Mouse (Mus musculus) hindbrain, embryonic 16.5 days (tissue): ENCODE results near the gene Edar. TPM values are rescaled to one million over a fixed set of nuclear protein-coding genes. Genes with fewer than 3 reads are reported as not detected.

Experiments
- ATAC-seq: fragments of 200-750 bp; cut with Nextera tagmentation; 2 replicates; pipeline ENCODE4 v1.8.0; 2017; ENCODE audit warnings: moderate TSS enrichment, moderate library complexity
- H3K27ac ChIP-seq: fragments of 300-500 bp; sonication (generic); 2 replicates; pipeline ENCODE4 v1.5.1; 2014; ENCODE audit warnings: low read depth, mild to moderate bottlenecking, control low read depth, low read length, moderate library complexity
- H3K27me3 ChIP-seq: fragments of 300-500 bp; sonication (generic); replicated peaks from 2 replicates; pipeline ENCODE4 v1.6.1; 2014; ENCODE audit warnings: low read length; ENCODE audit not compliant: control insufficient read depth, insufficient read depth
- H3K36me3 ChIP-seq: fragments of 300-500 bp; sonication (generic); 2 replicates; pipeline ENCODE4 v1.6.1; 2014; ENCODE audit warnings: mild to moderate bottlenecking, low read length, moderate library complexity, mixed read lengths; ENCODE audit not compliant: control insufficient read depth, insufficient read depth
- H3K4me1 ChIP-seq: fragments of 300-500 bp; sonication (generic); 2 replicates; pipeline ENCODE4 v1.6.1; 2014; ENCODE audit warnings: low read depth, low read length; ENCODE audit not compliant: control insufficient read depth, insufficient read depth
- H3K4me2 ChIP-seq: fragments of 300-500 bp; sonication (generic); 2 replicates; pipeline ENCODE4 v1.6.1; 2014; ENCODE audit warnings: mild to moderate bottlenecking, low read length, control low read depth, moderate library complexity
- H3K4me3 ChIP-seq: fragments of 300-500 bp; sonication (generic); 2 replicates; pipeline ENCODE4 v1.5.1; 2014; ENCODE audit warnings: mild to moderate bottlenecking, low read length, control low read depth, moderate library complexity
- H3K9ac ChIP-seq: fragments of 300-500 bp; sonication (generic); 2 replicates; pipeline ENCODE4 v1.6.1; 2014; ENCODE audit warnings: low read depth, mild to moderate bottlenecking, control low read depth, low read length, moderate library complexity
- H3K9me3 ChIP-seq: fragments of 300-500 bp; sonication (generic); 2 replicates; pipeline ENCODE4 v1.6.1; 2014; ENCODE audit warnings: mild to moderate bottlenecking, low read length, moderate library complexity; ENCODE audit not compliant: control insufficient read depth
- WGBS: fragments of 180-500 bp; shearing (Covaris S2); extraction: QIAGEN DNeasy Blood & Tissue Kit; methylation state at CpG from one replicate; pipeline ENCODE4 v1.1.7; 2014; 5-methylcytosine and 5-hydroxymethylcytosine counted together
- polyA plus RNA-seq: library from polyadenylated mRNA; unstranded; fragments of >200 nt; fragmentation: Nextera tagmentation; extraction: Ambion mirVana; gene quantifications from 2 replicates; pipeline ENCODE4 v1.2.1, GENCODE M21; 2015

Edar gene
- polyA plus RNA-seq, 1 experiment from 2014 or later = 0.15 TPM

DNA sequence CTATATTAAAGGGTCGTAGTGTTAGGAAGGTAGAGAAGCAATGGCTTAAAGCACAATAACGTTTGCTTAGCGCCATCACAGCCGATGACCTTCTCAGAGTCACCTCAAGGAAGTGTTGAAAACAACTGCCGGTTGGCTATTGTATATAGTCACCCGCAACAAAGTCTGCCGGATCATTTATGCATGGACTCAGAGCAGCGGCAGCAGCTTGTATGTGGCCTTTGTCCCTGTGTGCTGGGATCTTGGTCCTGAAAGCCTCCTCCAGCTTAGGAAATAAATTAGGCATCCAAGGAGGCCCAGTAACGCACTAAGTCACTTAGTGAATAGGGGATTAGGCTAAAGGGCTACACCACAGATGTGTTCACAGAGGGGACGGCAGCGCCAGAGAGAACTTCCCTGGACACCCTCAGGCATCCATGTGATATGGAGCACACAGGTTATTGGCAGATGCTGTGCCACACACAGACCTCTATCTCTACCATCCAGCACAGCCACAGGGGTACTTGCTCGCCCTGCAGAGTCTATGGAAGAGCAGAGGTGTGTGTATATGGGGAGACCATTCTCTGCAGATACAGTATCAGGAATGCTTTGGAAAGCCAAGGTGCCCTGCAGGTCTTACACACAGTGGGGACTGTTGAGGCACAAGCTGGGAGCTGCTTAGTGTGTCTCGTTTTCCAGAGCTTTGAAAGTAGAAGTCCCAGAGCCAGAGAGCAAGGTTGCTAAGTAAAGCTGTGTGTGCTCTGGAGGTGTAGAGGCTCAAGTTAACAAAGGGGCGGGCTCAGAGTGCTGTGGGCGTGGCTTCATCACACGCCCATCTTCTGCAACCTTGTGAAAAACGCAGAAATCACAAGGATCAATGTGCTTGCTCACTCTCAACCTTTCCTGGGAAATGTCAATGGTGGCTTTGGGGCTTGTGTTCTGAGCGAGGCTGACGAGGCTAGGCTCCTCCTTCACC is 34.7 kb downstream of the Edar start:
- H3K9ac ChIP-seq = no peak overlapping the region
- H3K27ac ChIP-seq = no peak overlapping the region
- WGBS = 40% methylated on average over 19 of the region's 19 CpGs
- H3K9me3 ChIP-seq = no peaks in the 10 kb centered on the region
- no peak for ATAC-seq
- H3K27me3 ChIP-seq = no peaks in the 10 kb centered on the region
- no peak overlapping the region for H3K4me3 ChIP-seq
- H3K4me2 ChIP-seq = no peak overlapping the region
- H3K36me3 ChIP-seq = no peaks in the 10 kb centered on the region
- H3K4me1 ChIP-seq = peaks cover 2% of the 10 kb centered on the region; the same call in 1 of the 2 replicates

DNA sequence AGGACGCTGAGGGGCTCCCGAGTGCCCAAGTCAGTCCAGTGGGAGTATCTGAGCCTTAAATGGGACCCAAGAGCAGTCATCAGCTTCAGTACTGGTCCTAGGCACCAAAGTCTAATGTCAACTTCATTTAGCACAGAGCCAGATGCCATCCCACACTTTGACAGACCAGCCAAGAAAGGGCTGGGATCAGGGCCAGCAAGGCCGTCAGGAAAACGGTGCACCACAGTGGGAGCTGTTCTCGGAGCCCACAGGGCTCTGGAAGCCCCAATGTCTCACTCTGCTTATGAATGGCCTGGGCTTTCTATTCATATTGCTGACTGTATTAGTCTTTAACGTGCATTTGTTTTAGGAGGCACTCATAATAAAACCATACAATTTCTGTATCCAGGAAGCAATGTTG is 36.2 kb downstream of the Edar start:
- no peak overlapping the region for H3K4me3 ChIP-seq
- H3K9me3 ChIP-seq = no peaks in the 10 kb centered on the region
- H3K36me3 ChIP-seq = no peaks in the 10 kb centered on the region
- H3K27ac ChIP-seq = no peak overlapping the region
- ATAC-seq = peak; percentile 70
- WGBS = 48% methylated on average over 6 of the region's 6 CpGs
- peaks cover 2% of the 10 kb centered on the region; the same call in 1 of the 2 replicates for H3K4me1 ChIP-seq
- no peak overlapping the region for H3K9ac ChIP-seq
- no peaks in the 10 kb centered on the region for H3K27me3 ChIP-seq
- H3K4me2 ChIP-seq = no peak overlapping the region

DNA sequence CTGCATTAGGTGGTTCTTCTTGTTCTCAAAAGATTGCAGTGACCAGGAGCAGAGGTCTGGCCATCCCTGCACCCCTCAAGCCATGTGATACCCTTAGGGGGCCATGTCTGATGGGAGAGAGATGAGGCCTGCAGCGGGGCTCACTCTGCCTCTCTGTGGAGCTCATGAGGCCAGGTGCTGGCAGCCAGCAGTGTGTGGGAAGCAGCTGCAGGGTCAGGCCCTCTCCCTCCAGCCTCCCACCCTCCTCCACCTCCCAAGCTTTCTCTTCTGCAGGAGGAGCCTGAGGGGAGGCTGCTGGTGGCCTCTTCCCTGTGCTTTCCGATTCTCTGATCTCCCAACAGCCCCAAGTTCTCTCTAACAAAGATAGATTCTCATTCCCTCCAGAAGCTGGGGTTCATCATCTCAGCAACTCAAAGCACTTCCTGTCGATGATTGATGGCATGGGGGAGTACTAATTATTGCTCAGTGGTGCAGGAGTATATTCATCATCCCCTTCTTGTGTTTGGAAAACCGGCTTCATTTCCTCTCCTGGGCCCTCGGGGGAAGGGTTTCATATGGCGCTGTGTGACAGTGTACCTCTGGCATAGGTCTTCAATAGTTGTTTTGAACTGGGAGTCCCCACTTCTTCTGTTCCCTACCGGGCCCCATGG is 38.9 kb downstream of the Edar start:
- no peak overlapping the region for H3K27ac ChIP-seq
- H3K4me3 ChIP-seq = no peak overlapping the region
- H3K9me3 ChIP-seq = no peaks in the 10 kb centered on the region
- H3K4me2 ChIP-seq = no peak overlapping the region
- 57% methylated on average over 7 of the region's 7 CpGs for WGBS
- 0 out of 2 replicates have a peak, but pooled peaks cover 2% of the 10 kb centered on the region for H3K4me1 ChIP-seq
- no peak for ATAC-seq
- no peaks in the 10 kb centered on the region for H3K27me3 ChIP-seq
- H3K9ac ChIP-seq = no peak overlapping the region
- no peaks in the 10 kb centered on the region for H3K36me3 ChIP-seq

DNA sequence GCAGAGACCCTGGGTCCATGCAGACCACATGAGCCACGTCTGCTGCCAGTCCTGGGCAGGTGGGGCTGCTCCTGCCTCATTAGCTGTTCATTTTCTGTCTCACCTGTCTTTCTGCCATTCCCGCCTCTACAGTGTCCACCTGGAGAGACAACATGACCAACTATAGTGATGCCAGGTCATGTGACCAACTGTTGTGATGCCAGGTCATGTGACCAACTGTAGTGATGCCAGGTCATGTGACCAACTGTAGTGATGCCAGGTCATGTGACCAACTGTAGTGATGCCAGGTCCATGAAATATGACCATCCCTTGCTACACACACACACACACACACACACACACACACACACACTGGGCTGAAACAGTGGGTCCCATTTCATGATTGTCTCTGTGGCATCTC is 41.9 kb downstream of the Edar start:
- no peak overlapping the region for H3K27ac ChIP-seq

DNA sequence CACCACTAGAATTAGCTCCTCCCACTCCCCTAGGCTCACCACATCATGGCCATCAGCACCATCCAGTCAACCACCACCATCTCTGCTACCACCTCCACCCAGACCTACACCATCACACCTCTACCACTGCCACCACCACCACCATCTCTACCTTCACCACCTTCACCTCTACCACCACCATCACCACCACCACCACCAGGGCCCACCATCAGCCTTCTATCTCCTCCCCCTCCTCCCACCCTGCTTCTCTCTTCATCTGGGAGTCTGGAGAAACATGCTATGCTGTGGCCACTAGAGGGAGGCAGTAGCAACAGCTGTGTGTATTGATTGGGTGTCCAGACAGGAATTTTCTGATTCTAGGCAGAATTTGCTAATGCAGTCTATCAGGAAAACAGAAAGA is 47.9 kb downstream of the Edar start:
- Histone ChIP-seq H3K4me2 (no peak overlapping the region), H3K27ac (no peak overlapping the region), H3K4me3 (no peak overlapping the region), H3K27me3 (no peaks in the 10 kb centered on the region), H3K36me3 (no peaks in the 10 kb centered on the region), H3K4me1 (no peaks in the 10 kb centered on the region), H3K9ac (no peak overlapping the region), H3K9me3 (no peaks in the 10 kb centered on the region)
- peak; percentile 69 for ATAC-seq

More for the DNA sequence above, 41.9 kb downstream of the Edar start:
- no peaks in the 10 kb centered on the region for H3K9me3 ChIP-seq
- no peak overlapping the region for H3K4me3 ChIP-seq
- no peaks in the 10 kb centered on the region for H3K4me1 ChIP-seq
- H3K9ac ChIP-seq = no peak overlapping the region
- no peak; the same call in 1 of the 2 replicates for ATAC-seq
- no peaks in the 10 kb centered on the region for H3K27me3 ChIP-seq
- no peaks in the 10 kb centered on the region for H3K36me3 ChIP-seq
- 77% methylated on average over 2 of the region's 2 CpGs for WGBS
- H3K4me2 ChIP-seq = no peak overlapping the region

DNA sequence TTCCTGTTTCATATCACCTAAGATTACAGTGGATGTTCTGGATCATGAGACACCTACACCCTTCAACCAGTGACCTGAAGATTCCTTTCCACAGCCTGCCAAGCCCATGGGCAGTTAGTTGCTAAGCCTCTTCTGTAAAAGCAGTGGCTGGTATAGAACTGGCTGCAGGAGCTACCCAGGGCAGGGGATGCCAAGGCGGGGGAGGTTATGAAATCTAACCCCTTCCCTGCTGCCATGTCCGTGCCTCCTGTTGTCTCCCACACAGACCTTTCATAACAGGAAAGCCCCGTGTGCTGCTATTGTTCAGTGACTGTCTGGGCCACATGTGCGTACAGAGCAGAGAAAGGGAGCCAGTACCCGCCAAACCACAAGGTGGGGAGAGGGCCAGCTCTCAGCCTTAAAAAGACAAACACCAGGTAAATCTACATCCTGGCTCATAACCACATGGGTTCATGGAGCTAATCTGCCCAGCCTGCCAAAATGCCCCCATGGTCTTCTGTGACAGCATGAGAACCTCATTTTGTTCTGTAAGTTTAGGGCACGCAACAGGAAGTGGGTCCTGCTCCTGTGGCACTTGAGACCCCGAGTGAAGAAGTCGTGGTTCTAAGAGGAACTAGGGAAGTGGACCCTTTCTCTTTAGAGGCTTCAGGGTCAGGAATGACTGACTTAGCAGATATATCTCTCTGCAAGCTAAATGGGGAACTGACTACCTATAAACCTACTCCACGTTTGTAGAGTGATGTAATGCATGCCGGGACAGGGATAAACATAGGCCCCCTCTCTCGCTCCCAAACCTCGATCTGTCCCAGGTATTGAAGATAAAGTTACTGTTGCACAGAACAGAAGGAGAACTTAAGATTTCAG is 50.4 kb downstream of the Edar start:
- Histone ChIP-seq H3K4me3 (no peak overlapping the region), H3K4me2 (no peak overlapping the region), H3K27ac (no peak overlapping the region), H3K27me3 (no peaks in the 10 kb centered on the region), H3K9me3 (no peaks in the 10 kb centered on the region), H3K4me1 (no peaks in the 10 kb centered on the region), H3K36me3 (no peaks in the 10 kb centered on the region), H3K9ac (no peak overlapping the region)
- WGBS = 77% methylated on average over 12 of the region's 12 CpGs
- no peak for ATAC-seq

DNA sequence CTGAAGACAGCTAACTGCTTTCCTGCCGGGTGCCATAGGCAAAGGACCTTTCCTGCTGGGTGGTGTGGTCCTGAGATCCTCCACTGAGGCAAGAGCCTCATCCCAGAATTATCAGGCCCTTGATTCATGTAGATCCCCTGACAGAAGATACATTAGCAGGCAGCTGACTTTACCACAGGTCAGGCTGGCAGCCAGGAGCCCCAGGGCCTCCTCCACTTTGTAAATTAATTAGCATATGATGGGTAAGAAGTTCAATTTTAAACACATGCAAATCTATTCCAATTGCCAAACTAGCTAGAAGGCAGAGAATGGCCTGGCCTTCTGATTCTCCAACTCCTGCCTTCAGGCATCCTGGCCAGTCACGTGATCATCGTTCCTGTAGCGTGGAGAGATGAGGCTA is 56.2 kb downstream of the Edar start:
- H3K27me3 ChIP-seq = no peaks in the 10 kb centered on the region
- WGBS = 59% methylated on average over 4 of the region's 4 CpGs
- no peak overlapping the region for H3K4me3 ChIP-seq
- no peak overlapping the region for H3K4me2 ChIP-seq
- H3K9ac ChIP-seq = no peak overlapping the region
- ATAC-seq = peak; percentile 46; the same call in 1 of the 2 replicates
- no peaks in the 10 kb centered on the region for H3K9me3 ChIP-seq
- no peak overlapping the region for H3K27ac ChIP-seq
- no peaks in the 10 kb centered on the region for H3K36me3 ChIP-seq
- H3K4me1 ChIP-seq = no peaks in the 10 kb centered on the region; the same call in 1 of the 2 replicates

DNA sequence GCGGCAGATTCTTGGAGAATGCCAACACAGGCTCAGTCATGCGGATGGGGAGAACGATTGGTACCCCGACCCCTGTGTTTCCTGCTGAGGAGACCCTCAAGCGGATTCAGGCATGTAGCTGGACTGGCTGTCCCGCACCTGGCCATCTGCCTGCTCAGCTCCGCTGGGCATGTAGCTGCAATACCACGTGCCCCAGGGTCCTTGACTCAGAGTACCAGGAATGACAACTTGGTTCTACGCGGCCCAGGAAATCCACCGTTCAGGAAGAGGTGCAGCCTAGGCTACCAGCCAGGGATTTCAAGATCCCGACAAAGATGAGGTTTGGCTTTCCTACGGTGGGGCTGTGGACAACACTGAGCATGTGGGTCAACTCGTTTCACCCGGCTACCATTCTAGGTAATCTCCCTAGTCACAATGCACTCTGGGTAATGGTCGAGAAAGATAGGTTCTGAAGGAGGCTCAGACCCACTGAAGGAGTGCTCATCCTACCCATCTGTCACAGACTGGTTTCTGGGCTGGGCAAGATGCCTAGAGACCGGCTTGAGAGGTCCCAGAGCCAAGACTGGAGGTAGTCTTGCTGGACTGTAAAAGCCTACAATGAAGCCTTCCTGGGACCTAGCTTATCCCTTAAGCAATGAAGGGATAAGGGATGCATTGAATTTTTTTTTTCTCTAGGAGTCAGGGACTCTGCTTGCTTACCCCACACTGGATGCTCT is 56.8 kb downstream of the Edar start:
- Histone ChIP-seq H3K36me3 (no peaks in the 10 kb centered on the region), H3K4me3 (no peak overlapping the region), H3K9me3 (no peaks in the 10 kb centered on the region), H3K27ac (no peak overlapping the region), H3K9ac (no peak overlapping the region), H3K4me1 (no peaks in the 10 kb centered on the region; the same call in 1 of the 2 replicates), H3K4me2 (no peak overlapping the region), H3K27me3 (no peaks in the 10 kb centered on the region)
- peak; percentile 50 for ATAC-seq
- WGBS = 85% methylated on average over 17 of the region's 17 CpGs
